Mouse (Mus musculus) intestine, embryonic 15.5 days (tissue): ENCODE data around the gene Clstn1. TPM values are rescaled to one million over a fixed set of nuclear protein-coding genes. Genes with fewer than 3 reads are reported as not detected.

Source experiments
- ATAC-seq: fragments of 200-750 bp; cut with Nextera tagmentation; 2 replicates; pipeline ENCODE4 v1.8.0; 2017; ENCODE audit warnings: moderate TSS enrichment, moderate library complexity
- H3K27ac ChIP-seq: fragments of 300-500 bp; sonication (generic); 2 replicates; pipeline ENCODE4 v1.5.1; 2015; ENCODE audit warnings: mild to moderate bottlenecking, inconsistent platforms
- H3K27me3 ChIP-seq: fragments of 300-500 bp; sonication (generic); replicated peaks from 2 replicates; pipeline ENCODE4 v1.6.1; 2015; ENCODE audit warnings: inconsistent platforms
- H3K36me3 ChIP-seq: fragments of 300-500 bp; sonication (generic); 2 replicates; pipeline ENCODE4 v1.6.1; 2015; ENCODE audit warnings: inconsistent platforms
- H3K4me1 ChIP-seq: fragments of 300-500 bp; sonication (generic); replicated peaks from 2 replicates; pipeline ENCODE4 v1.6.1; 2015; ENCODE audit warnings: inconsistent platforms
- H3K4me2 ChIP-seq: fragments of 300-500 bp; sonication (generic); replicated peaks from 2 replicates; pipeline ENCODE4 v1.6.1; 2015; ENCODE audit warnings: mild to moderate bottlenecking, inconsistent platforms
- H3K4me3 ChIP-seq: fragments of 300-500 bp; sonication (generic); replicated peaks from 2 replicates; pipeline ENCODE4 v1.5.1; 2015; ENCODE audit warnings: inconsistent platforms
- H3K9ac ChIP-seq: fragments of 300-500 bp; sonication (generic); 2 replicates; pipeline ENCODE4 v1.6.1; 2015; ENCODE audit warnings: inconsistent platforms
- H3K9me3 ChIP-seq: fragments of 300-500 bp; sonication (generic); 2 replicates; pipeline ENCODE4 v1.6.1; 2016; ENCODE audit warnings: inconsistent platforms
- WGBS: fragments of 180-500 bp; shearing (Covaris S2); methylation state at CpG from one replicate; pipeline ENCODE4 v1.1.7; 2015; 5-methylcytosine and 5-hydroxymethylcytosine counted together
- polyA plus RNA-seq: library from polyadenylated mRNA; unstranded; fragments of >200 nt; fragmentation: Nextera tagmentation; extraction: Ambion mirVana; gene quantifications from 2 replicates; pipeline ENCODE4 v1.2.1, GENCODE M21; 2015

The Clstn1 gene
- polyA plus RNA-seq, 1 experiment from 2014 or later, result 40.9 TPM

- Histone ChIP-seq H3K9me3 (no peaks in the 10 kb centered on the region), H3K36me3 (no peaks in the 10 kb centered on the region), H3K4me1 (no peaks in the 10 kb centered on the region), H3K27ac (no peak overlapping the region), H3K27me3 (no peaks in the 10 kb centered on the region), H3K9ac (no peak overlapping the region), H3K4me2 (no peak overlapping the region), H3K4me3 (no peak overlapping the region)
- ATAC-seq, result no peak
- 94% methylated on average over 4 of the region's 4 CpGs for WGBS
Measured at GRCm38 (mm10) chr4:149556111-149556510, 30.2 kb upstream of the Clstn1 start.

GRCm38 (mm10) chr4:149557905-149558304, 28.4 kb upstream of the Clstn1 start:
- Histone ChIP-seq H3K4me2 (no peak overlapping the region), H3K36me3 (no peaks in the 10 kb centered on the region), H3K9me3 (no peaks in the 10 kb centered on the region), H3K4me1 (peaks cover 12% of the 10 kb centered on the region), H3K4me3 (no peak overlapping the region), H3K27me3 (no peaks in the 10 kb centered on the region), H3K9ac (no peak overlapping the region), H3K27ac (no peak overlapping the region)
- no peak for ATAC-seq
- 87% methylated on average over 5 of the region's 5 CpGs for WGBS

GRCm38 (mm10) chr4:149558389-149558788, 27.9 kb upstream of the Clstn1 start:
- Histone ChIP-seq H3K27ac (no peak overlapping the region), H3K9ac (no peak overlapping the region), H3K4me2 (no peak overlapping the region), H3K4me3 (no peak overlapping the region), H3K4me1 (peaks cover 16% of the 10 kb centered on the region), H3K27me3 (no peaks in the 10 kb centered on the region), H3K9me3 (no peaks in the 10 kb centered on the region), H3K36me3 (no peaks in the 10 kb centered on the region)
- whole genome bisulfite sequencing, result 77% methylated on average over 3 of the region's 3 CpGs
- no peak for ATAC-seq

- Histone ChIP-seq H3K9me3 (no peaks in the 10 kb centered on the region), H3K36me3 (0 out of 2 replicates have a peak, but pooled peaks cover 4% of the 10 kb centered on the region), H3K27ac (no peak overlapping the region), H3K4me3 (no peak overlapping the region), H3K4me1 (peaks cover 33% of the 10 kb centered on the region), H3K9ac (no peak overlapping the region), H3K27me3 (no peaks in the 10 kb centered on the region), H3K4me2 (no peak overlapping the region)
- ATAC-seq, result no peak
- 83% methylated on average over 4 of the region's 4 CpGs for WGBS
Measured at GRCm38 (mm10) chr4:149561392-149561791, 24.9 kb upstream of the Clstn1 start.

- Histone ChIP-seq H3K4me2 (peak overlapping the region; percentile 28; the same call in 1 of the 2 replicates), H3K36me3 (0 out of 2 replicates have a peak, but pooled peaks cover 4% of the 10 kb centered on the region), H3K4me1 (peaks cover 33% of the 10 kb centered on the region), H3K9ac (no peak overlapping the region), H3K4me3 (no peak overlapping the region), H3K27me3 (no peaks in the 10 kb centered on the region), H3K9me3 (no peaks in the 10 kb centered on the region), H3K27ac (0 out of 2 replicates have a peak overlapping the region, but pooled peaks have one; percentile 11)
- WGBS, result 55% methylated on average over 21 of the region's 21 CpGs
- no peak for ATAC-seq
Measured at GRCm38 (mm10) chr4:149561986-149562904, 24.0 kb upstream of the Clstn1 start.

- ATAC-seq, result no peak
- peaks cover 37% of the 10 kb centered on the region for H3K4me1 ChIP-seq
- no peaks in the 10 kb centered on the region for H3K9me3 ChIP-seq
- 0 out of 2 replicates have a peak overlapping the region, but pooled peaks have one; percentile 11 for H3K27ac ChIP-seq
- H3K27me3 ChIP-seq, result no peaks in the 10 kb centered on the region
- no peak overlapping the region for H3K9ac ChIP-seq
- no peak overlapping the region for H3K4me3 ChIP-seq
- 0 out of 2 replicates have a peak, but pooled peaks cover 4% of the 10 kb centered on the region for H3K36me3 ChIP-seq
- H3K4me2 ChIP-seq, result peak overlapping the region; percentile 28; the same call in 1 of the 2 replicates
- WGBS, result 32% methylated on average over 7 of the region's 7 CpGs
Measured at GRCm38 (mm10) chr4:149562905-149563347, 23.3 kb upstream of the Clstn1 start.

- 68% methylated on average over 10 of the region's 10 CpGs for WGBS
- H3K9me3 ChIP-seq, result no peaks in the 10 kb centered on the region
- no peaks in the 10 kb centered on the region for H3K27me3 ChIP-seq
- 0 out of 2 replicates have a peak, but pooled peaks cover 4% of the 10 kb centered on the region for H3K36me3 ChIP-seq
- H3K4me1 ChIP-seq, result peaks cover 47% of the 10 kb centered on the region
- H3K4me3 ChIP-seq, result no peak overlapping the region
- peak overlapping the region; percentile 10; the same call in 1 of the 2 replicates for H3K4me2 ChIP-seq
- peak; percentile 48 for ATAC-seq
- H3K27ac ChIP-seq, result peak overlapping the region; percentile 49
- H3K9ac ChIP-seq, result no peak overlapping the region
Measured at GRCm38 (mm10) chr4:149563941-149564361, 22.3 kb upstream of the Clstn1 start.

GRCm38 (mm10) chr4:149564452-149565407, 21.5 kb upstream of the Clstn1 start:
- Histone ChIP-seq H3K9me3 (no peaks in the 10 kb centered on the region), H3K4me2 (peak overlapping the region; percentile 45), H3K27ac (peak overlapping the region; percentile 77), H3K36me3 (0 out of 2 replicates have a peak, but pooled peaks cover 4% of the 10 kb centered on the region), H3K9ac (no peak overlapping the region), H3K27me3 (no peaks in the 10 kb centered on the region), H3K4me1 (peaks cover 52% of the 10 kb centered on the region), H3K4me3 (no peak overlapping the region)
- ATAC-seq, result peak; percentile 75
- WGBS, result 44% methylated on average over 20 of the region's 20 CpGs

GRCm38 (mm10) chr4:149567432-149568026, 18.7 kb upstream of the Clstn1 start:
- Histone ChIP-seq H3K4me1 (peaks cover 63% of the 10 kb centered on the region), H3K36me3 (0 out of 2 replicates have a peak, but pooled peaks cover 4% of the 10 kb centered on the region), H3K27ac (peak overlapping the region; percentile 83), H3K9me3 (no peaks in the 10 kb centered on the region), H3K27me3 (no peaks in the 10 kb centered on the region), H3K4me2 (peak overlapping the region; percentile 9; the same call in 1 of the 2 replicates), H3K4me3 (no peak overlapping the region), H3K9ac (no peak overlapping the region)
- 24% methylated on average over 8 of the region's 8 CpGs for WGBS
- ATAC-seq, result peak; percentile 56

- H3K27me3 ChIP-seq, result no peaks in the 10 kb centered on the region
- no peak overlapping the region for H3K4me2 ChIP-seq
- ATAC-seq, result 0 out of 2 replicates have a peak, but pooled peaks have one; percentile 35
- H3K4me1 ChIP-seq, result peaks cover 60% of the 10 kb centered on the region
- no peak overlapping the region for H3K4me3 ChIP-seq
- no peak overlapping the region for H3K9ac ChIP-seq
- H3K9me3 ChIP-seq, result no peaks in the 10 kb centered on the region
- 36% methylated on average over 6 of the region's 6 CpGs for WGBS
- H3K36me3 ChIP-seq, result 0 out of 2 replicates have a peak, but pooled peaks cover 4% of the 10 kb centered on the region
- H3K27ac ChIP-seq, result peak overlapping the region; percentile 83; the same call in 1 of the 2 replicates
Measured at GRCm38 (mm10) chr4:149568622-149569021, 17.6 kb upstream of the Clstn1 start.

- WGBS, result 73% methylated on average over 6 of the region's 6 CpGs
- H3K4me3 ChIP-seq, result no peak overlapping the region
- peak; percentile 9; the same call in 1 of the 2 replicates for ATAC-seq
- H3K9me3 ChIP-seq, result no peaks in the 10 kb centered on the region
- no peak overlapping the region for H3K27ac ChIP-seq
- no peak overlapping the region for H3K9ac ChIP-seq
- H3K36me3 ChIP-seq, result 0 out of 2 replicates have a peak, but pooled peaks cover 4% of the 10 kb centered on the region
- no peak overlapping the region for H3K4me2 ChIP-seq
- H3K27me3 ChIP-seq, result no peaks in the 10 kb centered on the region
- peaks cover 50% of the 10 kb centered on the region for H3K4me1 ChIP-seq
Measured at GRCm38 (mm10) chr4:149569781-149570497, 16.3 kb upstream of the Clstn1 start.
